Mouse (Mus musculus): ENCODE data around the gene Cd247.
"Not testable (repeated sequence)": the region's sequence is repeated elsewhere in the genome, so short reads cannot be mapped to it uniquely, and the experiment has no call there.

Cd247 gene

DNA sequence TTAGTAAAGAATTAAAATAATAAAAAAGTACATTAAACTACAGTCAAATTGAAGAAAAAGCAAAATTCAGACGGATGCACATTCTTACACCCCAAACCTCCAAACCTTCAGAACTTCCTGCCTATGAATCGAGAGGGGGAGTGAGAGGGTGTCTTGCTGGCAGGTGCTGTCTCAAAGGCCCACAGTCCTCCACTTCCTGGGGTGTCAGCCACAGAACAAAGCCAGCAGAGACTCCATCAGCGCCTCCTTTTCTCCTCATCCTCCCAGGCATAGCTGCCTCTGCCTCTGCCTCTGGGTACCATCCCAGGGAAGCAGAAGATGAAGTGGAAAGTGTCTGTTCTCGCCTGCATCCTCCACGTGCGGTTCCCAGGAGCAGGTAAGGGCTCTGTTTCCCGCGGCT lies at the start of gene Cd247:
TSS of gene Cd247 (plus strand) at position 171 of the 400 bp plus-strand sequence.
- no peak for DNase-seq

DNA sequence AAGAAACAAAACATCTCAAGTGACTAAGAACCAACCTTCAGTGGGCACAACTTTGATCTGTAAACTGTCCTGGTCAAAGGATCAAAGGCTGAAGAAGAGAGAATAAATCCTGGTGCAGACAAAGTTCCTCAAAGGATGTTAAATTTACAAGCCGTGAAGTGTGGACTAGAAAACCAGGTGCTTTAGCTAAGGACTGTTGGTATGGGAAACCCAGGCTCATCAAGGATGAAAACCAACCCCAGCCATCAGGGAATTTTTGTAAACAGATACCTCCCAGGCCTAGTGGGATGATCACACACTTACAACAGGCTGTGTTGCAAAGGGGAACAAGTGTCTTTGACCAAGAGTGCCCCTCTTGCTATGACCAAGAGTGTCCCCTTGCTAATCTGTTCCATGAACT lies 49.5 kb upstream of the Cd247 start:
- no peak for DNase-seq

DNA sequence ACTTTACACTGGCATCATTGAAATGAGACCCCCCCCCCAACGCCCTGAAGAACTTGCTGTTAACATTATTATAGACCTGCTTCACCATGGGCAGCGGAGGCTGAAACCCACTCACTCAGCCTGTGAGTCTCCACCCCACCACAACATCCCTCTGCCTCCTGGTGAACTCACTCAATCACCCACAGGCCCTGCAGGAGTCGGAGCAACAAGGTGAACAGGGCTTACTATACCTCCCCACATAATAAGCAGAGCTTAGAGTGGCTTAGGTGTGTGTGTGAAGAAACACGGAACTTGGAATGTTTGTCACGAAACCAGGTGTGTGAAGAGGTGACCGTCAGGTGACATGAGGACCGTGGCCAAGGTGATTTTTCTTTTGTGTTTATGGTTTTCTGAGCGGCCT lies 46.5 kb upstream of the Cd247 start:
- DNase-seq, result no peak

DNA sequence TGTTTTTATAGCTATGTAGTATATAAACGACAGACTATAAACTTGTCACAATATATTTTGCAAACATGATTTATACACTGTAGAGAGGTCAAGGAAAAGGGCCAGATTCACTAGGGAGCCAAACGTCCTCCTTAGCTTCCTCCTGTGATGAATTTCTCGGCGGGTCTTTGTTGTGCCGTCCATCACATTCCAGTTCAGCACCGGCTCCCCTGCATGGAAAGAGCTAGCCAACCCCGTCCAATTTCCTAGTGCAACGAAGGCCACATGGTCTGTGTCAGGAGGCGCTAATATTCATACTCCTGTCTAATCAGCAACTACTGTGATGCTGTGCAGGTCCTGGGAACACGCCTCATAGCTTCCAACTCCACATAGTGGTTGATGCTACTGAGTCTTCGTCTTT lies 40.4 kb upstream of the Cd247 start:
- DNase-seq, result no peak

DNA sequence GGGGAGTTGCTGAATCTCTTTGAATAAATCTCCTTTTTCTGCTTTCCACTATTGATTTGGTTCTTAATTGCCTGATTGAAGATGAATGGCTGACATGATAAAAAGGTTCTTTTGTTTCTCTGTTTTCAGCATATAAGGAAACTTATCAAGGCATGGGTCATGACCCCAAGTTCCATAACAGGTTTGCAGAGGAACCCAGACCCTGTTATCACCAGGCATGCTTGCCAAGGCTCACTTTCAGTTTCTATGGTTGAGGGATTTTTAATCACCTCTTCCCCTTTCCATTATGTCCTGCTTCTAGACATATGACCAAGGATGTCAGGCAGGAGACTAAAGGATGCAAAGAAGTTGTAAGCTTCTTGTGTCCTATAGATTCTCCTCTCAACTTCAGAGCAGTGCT lies 37.3 kb upstream of the Cd247 start:
- DNase-seq, result no peak

DNA sequence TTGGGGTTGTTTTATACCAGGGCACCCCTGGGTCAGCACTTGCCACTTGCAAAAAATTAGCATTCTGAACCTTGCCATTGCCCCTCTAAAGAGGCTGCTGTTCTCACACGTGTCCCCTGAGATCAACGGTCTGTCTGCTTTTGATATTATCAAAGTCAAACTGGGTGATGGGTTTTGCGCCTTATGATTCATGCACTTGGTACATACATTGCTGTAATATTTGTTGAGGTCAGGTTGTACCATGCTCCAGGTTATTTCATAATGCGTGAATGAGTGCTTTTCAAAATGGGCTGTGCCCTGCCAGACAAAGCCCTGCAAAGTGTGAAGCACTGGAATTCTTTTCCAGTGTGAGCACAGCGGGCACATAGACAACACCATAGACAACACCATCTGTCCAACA lies 36.6 kb upstream of the Cd247 start:
- no peak for DNase-seq

DNA sequence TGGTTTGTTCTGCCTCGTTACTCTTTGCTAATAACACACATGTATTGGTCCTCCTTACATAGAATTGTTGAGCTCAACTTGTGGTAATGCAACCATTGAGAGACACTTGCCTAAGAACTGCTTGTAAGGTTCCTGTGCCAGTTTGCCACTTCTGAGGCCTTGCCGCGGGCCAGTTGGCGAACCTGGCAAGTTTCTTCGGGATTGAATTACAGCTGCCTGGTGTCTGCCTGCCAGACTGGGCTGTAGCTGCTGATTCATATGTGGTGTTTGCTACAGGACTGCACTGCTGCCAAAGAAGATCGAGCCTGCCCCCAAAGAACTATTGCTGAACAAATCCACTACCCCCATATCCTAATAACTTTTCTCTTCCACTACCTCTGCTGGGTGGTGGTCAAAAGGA lies 34.3 kb upstream of the Cd247 start:
- no peak for DNase-seq

DNA sequence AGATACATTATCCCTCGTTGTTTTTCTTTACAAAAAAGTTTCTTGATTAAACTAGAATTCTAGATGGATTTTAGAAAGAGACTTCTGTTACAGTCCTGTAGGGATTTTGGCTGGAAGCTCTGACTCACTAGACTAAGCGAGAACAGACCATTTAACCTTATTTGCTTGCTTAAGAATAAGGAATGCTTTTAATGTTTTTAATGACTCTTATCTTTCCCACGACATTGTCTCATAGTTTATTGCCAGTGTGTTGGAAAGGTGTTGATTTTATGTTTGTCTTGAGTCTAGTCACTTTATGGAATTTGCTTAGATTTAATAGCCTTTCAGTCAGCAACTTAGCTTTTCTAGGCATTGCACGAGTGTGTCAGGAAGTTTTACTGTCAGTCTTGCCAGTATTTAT lies 33.3 kb upstream of the Cd247 start:
- DNase-seq, result no peak

DNA sequence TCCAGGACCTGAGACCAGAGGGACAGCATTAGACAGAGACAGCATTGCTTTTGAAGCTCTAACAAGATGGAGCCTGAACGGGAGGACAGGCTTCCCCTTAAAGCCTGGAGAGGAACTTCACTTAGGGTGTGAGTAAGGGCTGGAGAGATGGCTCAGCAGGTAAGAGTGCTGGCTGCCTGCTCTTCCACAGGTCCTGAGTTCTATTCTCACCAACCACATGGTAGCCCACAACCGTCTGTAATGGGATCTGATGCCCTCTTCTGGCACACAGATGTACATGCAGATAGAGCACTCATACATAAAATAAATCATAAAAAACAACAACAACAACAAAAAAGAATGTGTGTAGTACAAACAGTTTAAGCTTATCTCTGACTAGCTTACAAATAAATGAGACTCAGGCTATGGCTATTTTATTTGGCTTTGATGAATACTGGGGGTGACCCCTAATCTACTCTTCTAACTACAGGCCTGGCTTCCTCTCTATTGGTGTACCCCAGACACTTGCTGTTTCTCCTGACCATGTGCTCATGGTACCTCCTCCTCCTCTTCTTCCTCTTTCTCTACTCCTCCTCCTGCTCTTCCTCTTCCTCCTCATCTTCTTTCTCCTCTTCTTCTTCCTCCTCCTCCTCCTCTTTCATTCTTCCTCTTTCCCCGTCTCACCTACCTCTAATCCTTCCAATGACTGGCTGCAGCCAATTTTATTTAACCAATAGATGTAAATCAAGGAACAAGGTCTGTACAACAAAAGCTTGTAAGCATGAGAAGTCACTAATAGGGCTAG lies 26.8 kb upstream of the Cd247 start:
- DNase-seq, result no peak

DNA sequence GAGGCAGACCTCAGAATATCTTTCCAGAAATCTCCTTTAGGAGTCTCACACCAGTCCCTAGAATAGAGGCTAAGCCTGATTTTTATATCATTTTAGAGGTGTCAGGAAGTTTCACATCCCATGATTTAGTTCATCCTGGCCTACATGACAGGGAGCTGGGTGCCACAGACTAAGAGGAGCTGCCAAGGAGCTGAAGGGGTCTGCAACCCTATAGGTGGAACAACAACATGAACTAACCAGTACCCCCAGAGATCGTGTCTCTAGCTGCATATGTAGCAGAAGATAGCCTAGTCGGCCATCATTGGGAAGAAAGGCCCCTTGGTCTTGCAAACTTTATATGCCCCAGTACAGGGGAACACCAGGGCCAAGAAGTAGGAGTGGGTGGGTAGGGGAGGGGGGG lies 26.0 kb upstream of the Cd247 start:
- DNase-seq, result not testable (repeated sequence)

DNA sequence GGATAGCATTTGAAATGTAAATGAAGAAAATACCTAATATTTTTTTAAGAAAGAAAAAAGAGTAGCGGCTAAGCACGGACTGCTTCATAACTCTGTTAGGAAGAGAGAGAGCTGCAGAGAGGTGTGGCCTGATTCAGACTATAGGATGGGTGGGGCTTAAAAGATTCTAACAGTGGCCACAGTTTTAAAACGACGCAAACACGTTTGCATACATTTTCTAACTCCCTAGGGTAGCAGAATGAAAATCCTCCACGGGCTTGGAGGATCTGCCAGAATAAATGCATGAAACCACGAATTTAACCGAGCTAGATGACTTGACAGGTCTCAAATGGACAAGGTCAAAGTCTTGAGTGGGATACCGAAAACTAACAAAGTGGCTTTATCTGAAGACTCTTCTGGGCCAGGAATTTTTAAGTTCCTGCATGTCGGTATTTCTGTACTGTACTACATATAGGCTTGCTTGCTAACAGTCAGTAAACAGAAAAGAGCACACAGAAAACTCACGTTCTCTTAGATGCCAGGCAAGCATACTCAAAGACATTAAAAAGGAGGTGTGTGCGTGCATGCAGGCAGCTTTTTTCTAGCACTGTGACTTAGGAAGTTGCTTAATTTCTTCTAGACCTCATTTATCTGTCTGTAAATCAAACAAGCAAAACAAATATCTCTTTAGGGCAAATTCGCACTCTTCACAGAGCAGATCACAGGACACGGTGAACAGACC lies 25.4 kb upstream of the Cd247 start:
- DNase-seq, result no peak

DNA sequence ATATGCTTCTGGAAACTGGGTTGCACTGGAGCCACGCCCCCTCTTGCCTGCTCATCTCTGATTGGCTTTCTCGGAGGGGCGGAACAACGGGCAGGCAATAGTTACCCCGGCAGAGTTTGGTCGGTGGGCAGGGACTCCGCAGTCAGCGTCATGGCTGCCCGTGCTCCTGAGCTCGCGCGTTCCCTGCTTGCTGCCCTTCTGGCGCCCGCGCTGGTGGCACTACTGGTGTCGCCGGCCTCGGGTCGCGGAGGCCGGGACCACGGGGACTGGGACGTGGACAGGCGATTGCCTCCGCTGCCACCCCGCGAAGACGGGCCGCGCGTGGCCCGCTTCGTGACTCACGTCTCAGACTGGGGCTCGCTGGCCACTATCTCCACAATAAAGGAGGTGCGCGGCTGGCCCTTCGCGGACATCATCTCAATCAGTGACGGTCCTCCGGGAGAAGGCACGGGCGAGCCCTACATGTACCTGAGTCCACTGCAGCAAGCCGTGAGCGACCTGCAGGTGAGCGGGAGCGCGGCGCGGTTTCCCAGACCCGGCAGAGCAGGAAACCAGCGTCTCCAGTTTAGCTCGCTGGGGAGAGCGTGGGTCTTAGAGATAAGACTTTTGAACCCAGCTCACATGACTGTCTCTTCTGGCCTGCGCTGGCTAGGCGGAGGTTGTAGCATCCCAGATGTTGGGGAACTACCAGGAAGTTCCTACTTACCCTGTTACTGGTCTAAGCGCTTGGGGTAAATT lies 24.7 kb upstream of the Cd247 start, which contains the start of gene Creg1:
TSS of gene Creg1 (plus strand) at position 112 of the 738 bp plus-strand sequence.
- DNase-seq, result peak; percentile 95

DNA sequence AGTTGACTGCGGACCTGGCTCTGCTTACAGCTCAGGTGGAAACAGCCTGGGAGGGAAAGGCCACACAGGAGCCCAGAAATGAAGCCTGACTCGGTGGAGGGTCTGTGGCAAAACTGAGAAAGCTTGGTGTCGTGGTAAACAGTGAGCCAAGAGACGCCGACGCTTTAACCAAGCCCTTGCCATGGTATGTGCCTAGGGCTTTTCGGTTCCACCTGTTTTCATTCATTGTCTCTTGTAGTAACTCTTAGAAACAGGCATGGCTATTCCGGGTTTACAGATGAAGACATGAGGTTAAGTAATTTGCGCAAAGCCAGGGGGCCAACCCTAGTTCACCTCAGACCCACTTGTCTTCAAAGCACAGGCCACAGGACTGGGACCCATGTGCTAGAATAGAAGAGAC lies 23.9 kb upstream of the Cd247 start:
- no peak for DNase-seq

DNA sequence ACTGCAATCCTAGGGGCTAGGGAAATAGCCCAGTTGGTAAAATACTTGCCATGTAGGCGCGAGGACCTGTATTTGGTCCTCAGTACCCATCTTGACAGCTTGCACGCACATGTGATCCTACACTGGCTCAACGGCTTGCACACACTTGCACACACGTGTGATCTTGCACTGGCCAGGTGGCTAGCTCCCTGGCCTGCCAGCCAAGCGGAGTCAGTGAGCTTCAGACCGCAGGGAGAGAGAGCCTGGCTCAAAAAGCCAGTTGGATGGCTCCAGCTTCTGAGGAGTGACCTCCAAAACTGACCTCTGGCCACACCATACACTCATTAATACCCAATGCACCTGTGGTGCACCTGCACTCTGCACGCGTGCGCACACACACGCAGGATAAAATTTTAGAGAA lies 23.4 kb upstream of the Cd247 start:
- no peak for DNase-seq

DNA sequence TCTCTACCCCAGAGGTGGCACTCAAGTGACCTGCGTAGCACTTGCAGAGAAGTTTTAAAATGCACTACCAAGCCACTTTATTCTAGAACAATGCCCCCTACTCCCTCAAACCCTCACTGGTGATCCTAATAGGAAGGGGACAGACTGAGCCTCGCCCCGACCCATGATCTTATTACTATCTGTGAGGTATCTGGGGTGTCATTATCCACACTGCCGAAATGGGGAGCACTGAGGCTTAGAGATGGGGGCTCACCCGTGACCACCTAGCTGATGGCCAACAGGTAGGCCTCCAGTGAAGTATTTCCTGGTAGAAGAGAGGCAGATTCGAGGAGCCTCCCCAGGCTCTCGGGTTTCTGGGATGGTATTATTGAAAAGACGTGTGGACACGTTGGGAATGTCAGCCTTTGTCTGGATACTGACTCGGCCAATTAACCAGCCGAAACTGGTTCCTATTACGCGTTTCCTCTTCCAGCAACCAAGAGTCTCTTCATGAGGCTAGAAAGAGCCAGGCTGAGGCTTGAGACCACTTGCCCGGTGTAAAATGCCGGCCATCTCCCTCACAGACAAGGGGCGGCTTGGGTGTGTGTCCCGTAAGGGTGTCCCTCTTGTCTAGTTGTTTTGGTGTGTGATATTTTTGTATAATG lies 22.7 kb upstream of the Cd247 start:
- DNase-seq, result no peak

DNA sequence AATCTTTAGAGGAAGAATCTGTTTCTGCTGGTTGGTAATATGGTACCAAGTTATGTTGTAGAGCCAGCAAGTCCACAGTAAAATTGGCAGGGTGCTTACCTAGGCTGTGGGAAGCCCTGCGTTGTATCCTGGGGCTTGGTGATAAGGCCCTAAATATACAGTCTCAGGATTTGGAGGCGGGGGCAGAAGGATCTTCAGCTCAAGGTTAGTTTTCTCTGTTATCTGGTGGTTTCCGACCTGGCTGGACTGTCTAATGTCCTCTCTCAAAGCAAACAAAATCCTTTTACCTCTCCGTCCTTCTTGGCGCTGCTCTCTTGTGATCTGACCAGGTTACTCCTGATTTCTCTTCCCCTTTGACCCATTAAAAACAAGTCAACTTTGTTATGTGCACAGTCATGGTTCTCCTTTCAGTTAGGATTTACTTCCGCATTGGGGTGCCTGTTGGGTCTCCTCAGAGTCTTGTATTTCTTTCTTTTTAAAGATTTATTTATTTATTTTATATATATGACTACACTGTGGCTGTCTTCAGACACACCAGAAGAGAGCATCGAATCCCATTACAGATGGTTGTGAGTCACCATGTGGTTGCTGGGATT lies 22.1 kb upstream of the Cd247 start:
- no peak for DNase-seq

DNA sequence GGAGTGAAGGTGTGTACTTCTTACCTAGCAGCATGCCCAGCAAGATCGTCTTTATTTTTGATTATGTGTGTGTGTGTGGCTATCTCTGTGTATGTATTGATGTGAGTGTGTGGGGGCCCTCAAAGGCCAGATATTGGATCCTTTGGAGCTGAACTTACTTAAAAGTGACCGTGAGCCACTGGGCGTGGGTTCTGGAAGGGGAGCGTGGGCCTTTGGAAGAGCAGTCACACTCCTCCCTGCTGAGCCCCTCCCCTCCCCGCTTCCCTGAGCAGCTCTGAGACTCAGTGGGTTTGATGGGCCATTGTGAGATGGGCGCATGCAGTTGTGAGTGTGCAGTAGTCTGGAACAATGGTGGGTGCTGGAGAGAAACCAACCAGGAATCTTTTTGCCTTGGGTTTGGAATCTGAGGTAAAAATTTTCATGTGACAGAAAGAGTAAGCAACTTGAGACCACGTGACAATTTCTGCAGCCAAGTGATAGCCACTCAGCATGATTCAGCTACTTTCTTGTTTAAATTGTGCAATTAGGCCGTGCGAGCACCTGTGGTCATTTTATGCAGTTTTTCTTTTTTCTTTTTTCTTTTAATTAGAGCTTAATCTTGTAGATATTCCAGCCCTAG lies 19.5 kb upstream of the Cd247 start:
- DNase-seq, result no peak

DNA sequence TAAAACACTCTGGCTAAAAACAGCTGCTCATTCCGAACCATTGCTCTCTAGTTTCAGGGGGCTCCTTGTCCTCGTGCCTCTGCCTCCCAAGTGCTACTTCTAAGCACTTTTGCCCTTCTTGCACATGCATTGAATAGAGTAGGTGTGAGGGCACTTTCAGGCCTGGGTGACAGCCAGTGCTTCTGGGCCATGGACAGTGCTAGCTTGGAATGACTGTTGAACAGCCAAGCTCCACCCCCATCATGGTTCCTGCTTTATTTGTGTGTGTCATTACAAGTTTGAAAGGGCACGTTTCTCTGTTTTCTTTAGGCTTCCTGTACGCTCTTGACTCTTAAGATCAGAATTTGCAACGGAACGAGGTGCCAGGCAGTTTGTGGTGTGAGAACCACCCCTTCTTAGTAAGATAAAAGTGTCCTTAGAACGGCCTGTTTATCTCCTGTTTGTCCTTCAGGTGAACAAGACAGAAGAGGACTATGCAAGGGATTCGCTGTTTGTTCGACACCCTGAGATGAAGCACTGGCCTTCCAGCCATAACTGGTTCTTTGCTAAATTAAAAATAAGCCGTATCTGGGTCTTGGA lies 18.2 kb upstream of the Cd247 start:
- DNase-seq, result no peak

DNA sequence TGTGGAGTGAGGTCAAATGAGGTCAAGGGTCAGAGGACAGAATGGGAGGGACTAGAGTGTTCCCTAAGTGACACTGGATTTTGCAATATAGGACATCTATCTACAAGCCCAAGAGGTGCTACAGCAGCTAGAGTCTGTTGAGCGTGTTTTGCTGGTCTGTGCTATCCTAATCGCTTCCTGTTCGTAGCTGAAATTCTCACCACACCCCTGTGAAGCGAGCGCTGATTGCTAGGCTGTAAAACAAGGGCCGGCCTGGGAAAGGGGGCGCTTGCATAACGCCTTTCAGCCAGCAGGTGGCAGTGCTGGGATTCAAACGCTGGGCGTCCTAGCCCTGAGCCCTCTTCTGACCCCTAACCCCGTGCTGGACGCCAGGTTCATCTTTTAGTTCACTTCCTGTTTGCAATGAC lies 17.0 kb upstream of the Cd247 start:
- DNase-seq, result peak; percentile 79

DNA sequence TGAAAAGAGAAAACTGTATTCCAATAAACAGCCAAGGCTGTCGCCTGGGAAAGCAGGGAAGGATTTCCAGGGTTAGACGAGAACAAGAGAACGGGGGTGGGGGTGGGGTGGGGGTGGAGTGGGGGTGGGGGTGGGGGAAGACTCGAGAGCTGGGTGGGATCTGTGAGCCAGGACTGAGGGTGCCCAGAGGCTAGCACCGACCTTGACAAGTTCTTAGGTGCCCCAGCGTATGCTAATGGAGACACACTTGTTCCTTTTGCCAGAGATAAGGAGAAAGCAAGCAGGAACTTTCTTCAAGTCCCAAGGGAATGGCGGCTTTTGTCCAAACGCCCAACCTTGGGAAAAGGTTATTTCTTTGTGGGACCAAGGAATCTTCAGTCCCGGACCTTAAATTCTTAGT lies 16.5 kb upstream of the Cd247 start:
- DNase-seq, result no peak

DNA sequence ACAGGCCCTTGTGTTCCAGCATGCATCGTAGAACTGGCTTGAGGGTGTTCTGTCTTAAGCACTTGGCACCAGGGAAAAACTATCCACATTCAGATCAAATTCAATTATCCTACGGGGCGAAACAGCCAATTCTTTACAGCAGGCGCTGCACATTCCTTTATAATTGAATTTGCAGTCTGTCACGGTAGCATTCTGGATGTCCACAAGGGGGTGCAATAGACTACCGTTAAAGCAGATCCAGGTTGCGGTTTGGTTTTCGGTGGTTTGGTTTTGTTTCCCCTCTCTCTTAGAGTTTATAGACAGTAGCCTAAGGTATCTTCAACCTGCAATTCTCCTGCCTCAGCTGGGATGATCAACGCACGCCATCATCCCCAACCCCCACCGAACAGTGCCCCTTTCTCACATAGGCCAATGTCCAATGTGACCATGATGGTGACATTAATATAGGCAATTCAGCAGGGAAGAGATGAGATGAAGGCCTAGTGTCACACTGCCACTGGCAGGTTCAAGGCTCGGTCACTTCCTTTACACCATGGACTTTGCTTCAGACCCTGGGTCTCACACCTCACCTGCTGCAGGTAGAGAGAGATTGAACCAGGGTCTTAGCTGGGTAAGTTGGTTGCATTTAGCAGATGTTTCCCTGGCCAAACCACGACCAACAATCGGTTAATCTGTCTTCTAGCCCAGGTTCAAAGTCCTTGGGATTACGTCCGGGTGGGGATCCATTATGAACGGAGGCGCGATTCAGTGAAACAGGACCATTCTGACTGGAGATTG lies 12.8 kb upstream of the Cd247 start:
- peak; percentile 40 for DNase-seq
